Comparison of ENCODE assay signal across 8 mouse cellular contexts in the genomic region with DNA sequence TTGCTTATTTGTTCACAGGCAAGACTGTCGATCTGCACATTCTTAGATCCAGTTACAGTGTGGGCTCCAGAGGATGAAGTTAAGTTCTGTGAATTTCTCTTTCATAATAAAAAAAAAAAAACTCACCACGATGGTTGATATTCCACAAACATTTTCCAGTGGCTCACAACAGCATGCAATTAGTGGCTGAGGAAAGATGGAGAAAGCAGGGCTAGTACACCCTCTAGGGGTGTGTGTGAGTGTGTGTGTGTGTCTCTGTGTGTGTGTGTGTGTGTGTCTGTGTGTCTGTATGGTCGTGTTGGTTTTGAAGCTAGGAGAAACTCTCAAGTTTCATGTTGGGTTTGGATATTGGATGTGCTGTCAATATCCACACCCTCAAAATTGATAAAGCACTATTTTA. TPM values are rescaled to one million over a fixed set of nuclear protein-coding genes. Genes with fewer than 3 reads are reported as not detected.
A peak's percentile ranks its signal among the peaks of the same experiment; 100 is the strongest.
DNase-seq lines count a peak whose midpoint lies in the region; ATAC-seq and TF ChIP-seq lines count a peak whose summit lies in the region.
"Had no signal": no experiment of that assay in that cellular context is flagged by ENCODE, and none has a peak within 500 bp of the region (broad histone marks: within the 10 kb centered on the region; RNA-seq: fewer than 3 reads in every experiment).

No protein-coding gene starts in this region.

- H3K9ac ChIP-seq in lung, embryonic 15.5 days = no peak overlapping the region
- no peak overlapping the region for H3K9ac ChIP-seq in forebrain, embryonic 11.5 days (ENCODE audit: low read length)
- no peak overlapping the region for H3K9ac ChIP-seq in stomach, embryonic 14.5 days (replicated peaks; ENCODE audit: low read depth, low read length)

- no peak for DNase-seq in lung, adult 2 months
- no peak for DNase-seq in forebrain, embryonic 11.5 days (ENCODE audit: low spot score)
- no peak for DNase-seq in limb, embryonic 10.5 days (ENCODE audit: low spot score)
- no peak for DNase-seq in thymus, adult 2 months
- DNase-seq in layer of hippocampus, postnatal 14 days (ENCODE audit: low spot score in 2 of 2) = no peak

- ATAC-seq in lung, embryonic 15.5 days (ENCODE audit: borderline replicate concordance, extremely low read depth, low FRiP score, low TSS enrichment) = no peak
- ATAC-seq in forebrain, embryonic 11.5 days (replicated peaks; ENCODE audit: low FRiP score) = peak; percentile 58
- no peak for ATAC-seq in stomach, embryonic 14.5 days (ENCODE audit: insufficient number of reproducible peaks, insufficient read depth, low FRiP score, low read depth)

- WGBS in lung, embryonic 15.5 days = 41% methylated on average over 3 of the region's 3 CpGs
- 35% methylated on average over 3 of the region's 3 CpGs for WGBS in lung, adult 2 months
- 46% methylated on average over 3 of the region's 3 CpGs for WGBS in forebrain, embryonic 11.5 days
- 65% methylated on average over 3 of the region's 3 CpGs for WGBS in limb, embryonic 10.5 days
- WGBS in stomach, embryonic 14.5 days = 40% methylated on average over 3 of the region's 3 CpGs
- WGBS in thymus, adult 2 months = 14% methylated on average over 3 of the region's 3 CpGs

- 0 out of 2 replicates have a peak, but pooled peaks cover 5% of the 10 kb centered on the region for H3K4me1 ChIP-seq in lung, embryonic 15.5 days
- no peaks in the 10 kb centered on the region for H3K4me1 ChIP-seq in lung, adult 2 months (ENCODE audit: control insufficient read depth, insufficient read depth, low read length)
- no peaks in the 10 kb centered on the region for H3K4me1 ChIP-seq in forebrain, embryonic 11.5 days (replicated peaks; ENCODE audit: control insufficient read depth, insufficient read depth, low read length)
- peaks cover 10% of the 10 kb centered on the region for H3K4me1 ChIP-seq in limb, embryonic 10.5 days
- H3K4me1 ChIP-seq in stomach, embryonic 14.5 days (ENCODE audit: control insufficient read depth, insufficient read depth, low read length) = no peaks in the 10 kb centered on the region
- 0 out of 2 replicates have a peak, but pooled peaks cover 3% of the 10 kb centered on the region for H3K4me1 ChIP-seq in thymus, adult 2 months (replicated peaks; ENCODE audit: control insufficient read depth, insufficient read depth, low read length)

- no peaks in the 10 kb centered on the region for H3K27me3 ChIP-seq in lung, embryonic 15.5 days
- no peaks in the 10 kb centered on the region for H3K27me3 ChIP-seq in forebrain, embryonic 11.5 days (ENCODE audit: control insufficient read depth, insufficient read depth, low read length)
- H3K27me3 ChIP-seq in limb, embryonic 10.5 days (ENCODE audit: low read depth, poor library complexity, severe bottlenecking) = no peaks in the 10 kb centered on the region
- no peaks in the 10 kb centered on the region for H3K27me3 ChIP-seq in stomach, embryonic 14.5 days (ENCODE audit: control insufficient read depth, insufficient read depth, low read length)
- no peaks in the 10 kb centered on the region for H3K27me3 ChIP-seq in thymus, adult 2 months (ENCODE audit: control insufficient read depth, insufficient read depth, low read length)

- TF ChIP-seq POLR2A in lung, adult 2 months (IDR thresholded peaks at IDR 0.05; ENCODE audit: borderline replicate concordance, extremely low read depth, low read depth, low read length) = no peak
- TF ChIP-seq POLR2A in thymus, adult 2 months (IDR thresholded peaks at IDR 0.05; ENCODE audit: control insufficient read depth, extremely low read depth, insufficient read depth, low read length, poor library complexity) = no peak

- H3K4me3 ChIP-seq in lung, embryonic 15.5 days = no peak overlapping the region
- H3K4me3 ChIP-seq in lung, adult 2 months (replicated peaks; ENCODE audit: extremely low read depth, low read depth, low read length) = no peak overlapping the region
- H3K4me3 ChIP-seq in forebrain, embryonic 11.5 days (ENCODE audit: low read depth, low read length) = no peak overlapping the region; the same call in 1 of the 2 replicates
- H3K4me3 ChIP-seq in limb, embryonic 10.5 days = peak overlapping the region; percentile 51; the same call in 1 of the 2 replicates
- H3K4me3 ChIP-seq in stomach, embryonic 14.5 days (ENCODE audit: low read depth, low read length) = no peak overlapping the region
- H3K4me3 ChIP-seq in thymus, adult 2 months (ENCODE audit: control insufficient read depth, insufficient read depth, low read length) = no peak overlapping the region

- TF ChIP-seq CTCF in lung, adult 2 months (IDR thresholded peaks at IDR 0.05; ENCODE audit: insufficient read depth, low read length) = no peak
- no peak for TF ChIP-seq CTCF in thymus, adult 2 months (IDR thresholded peaks at IDR 0.05; ENCODE audit: borderline replicate concordance, control insufficient read depth, extremely low read depth, insufficient read depth, low read length, poor library complexity)

- H3K9me3 ChIP-seq in lung, embryonic 15.5 days = no peaks in the 10 kb centered on the region
- H3K9me3 ChIP-seq in forebrain, embryonic 11.5 days (ENCODE audit: control insufficient read depth, low read length) = no peaks in the 10 kb centered on the region
- no peaks in the 10 kb centered on the region for H3K9me3 ChIP-seq in limb, embryonic 10.5 days (replicated peaks)
- H3K9me3 ChIP-seq in stomach, embryonic 14.5 days (ENCODE audit: control insufficient read depth, low read depth, low read length) = no peaks in the 10 kb centered on the region

- peak overlapping the region; percentile 44 for H3K4me2 ChIP-seq in lung, embryonic 15.5 days
- peak overlapping the region; percentile 67; the same call in 1 of the 2 replicates for H3K4me2 ChIP-seq in forebrain, embryonic 11.5 days (ENCODE audit: low read depth, low read length, severe bottlenecking)
- peak overlapping the region; percentile 34 for H3K4me2 ChIP-seq in stomach, embryonic 14.5 days (replicated peaks; ENCODE audit: low read depth, low read length)

- H3K27ac ChIP-seq in lung, embryonic 15.5 days = no peak overlapping the region
- H3K27ac ChIP-seq in forebrain, embryonic 11.5 days (ENCODE audit: low read depth, low read length) = no peak overlapping the region
- no peak overlapping the region for H3K27ac ChIP-seq in limb, embryonic 10.5 days
- no peak overlapping the region for H3K27ac ChIP-seq in stomach, embryonic 14.5 days (ENCODE audit: low read length)
- H3K27ac ChIP-seq in thymus, adult 2 months (ENCODE audit: control insufficient read depth, insufficient read depth, low read length) = no peak overlapping the region

- no peaks in the 10 kb centered on the region for H3K36me3 ChIP-seq in lung, embryonic 15.5 days
- H3K36me3 ChIP-seq in forebrain, embryonic 11.5 days (ENCODE audit: control insufficient read depth, insufficient read depth, low read length) = no peaks in the 10 kb centered on the region
- H3K36me3 ChIP-seq in limb, embryonic 10.5 days = no peaks in the 10 kb centered on the region
- no peaks in the 10 kb centered on the region for H3K36me3 ChIP-seq in stomach, embryonic 14.5 days (ENCODE audit: control insufficient read depth, insufficient read depth, low read length)
- no peaks in the 10 kb centered on the region for H3K36me3 ChIP-seq in thymus, adult 2 months (ENCODE audit: control insufficient read depth, insufficient read depth, low read length)

RNA-seq across cellular contexts. Expression of gene Zswim2, which starts 0.3 kb away (rescaled TPM):
- polyA plus RNA-seq in lung, embryonic 15.5 days (2015; fragmentation: Nextera tagmentation; extraction: Ambion mirVana) = 0.11 TPM in 1 of 2 replicates, not detected in the other
- polyA plus RNA-seq in lung, adult 2 months (2012; rRNA removed) = not detected in 2 replicates
- polyA plus RNA-seq in forebrain, embryonic 11.5 days (2014; fragmentation: Nextera tagmentation; extraction: Ambion mirVana) = not detected in 2 replicates
- polyA plus RNA-seq in limb, embryonic 10.5 days (2016; fragmentation: Nextera tagmentation; extraction: Ambion mirVana) = not detected in 2 replicates
- not detected in 2 replicates for polyA plus RNA-seq in stomach, embryonic 14.5 days (2014; fragmentation: Nextera tagmentation; extraction: Ambion mirVana)
- polyA plus RNA-seq in thymus, adult 2 months (2012; rRNA removed) = not detected in 2 replicates
- not detected for total RNA-seq in layer of hippocampus, postnatal 14 days (2021)
- total RNA-seq: common myeloid progenitor, adult 5-6 weeks had no signal

RNA-seq across cellular contexts. Expression of gene Gm13698, which starts 14.1 kb away (rescaled TPM):
- not detected in 2 replicates for polyA plus RNA-seq in lung, embryonic 15.5 days (2015; fragmentation: Nextera tagmentation; extraction: Ambion mirVana)
- not detected in 2 replicates for polyA plus RNA-seq in lung, adult 2 months (2012; rRNA removed)
- polyA plus RNA-seq in forebrain, embryonic 11.5 days (2014; fragmentation: Nextera tagmentation; extraction: Ambion mirVana) = not detected in 2 replicates
- not detected in 2 replicates for polyA plus RNA-seq in limb, embryonic 10.5 days (2016; fragmentation: Nextera tagmentation; extraction: Ambion mirVana)
- not detected in 2 replicates for polyA plus RNA-seq in stomach, embryonic 14.5 days (2014; fragmentation: Nextera tagmentation; extraction: Ambion mirVana)
- not detected in 2 replicates for polyA plus RNA-seq in thymus, adult 2 months (2012; rRNA removed)
- 1 to 10 TPM; 1.2 to 1.6 TPM for total RNA-seq in layer of hippocampus, postnatal 14 days (2021)

RNA-seq across cellular contexts. Expression of gene Gm13693, which starts 19.9 kb away (rescaled TPM):
- not detected in 2 replicates for polyA plus RNA-seq in lung, embryonic 15.5 days (2015; fragmentation: Nextera tagmentation; extraction: Ambion mirVana)
- polyA plus RNA-seq in lung, adult 2 months (2012; rRNA removed) = not detected in 2 replicates
- polyA plus RNA-seq in forebrain, embryonic 11.5 days (2014; fragmentation: Nextera tagmentation; extraction: Ambion mirVana) = not detected in 2 replicates
- polyA plus RNA-seq in limb, embryonic 10.5 days (2016; fragmentation: Nextera tagmentation; extraction: Ambion mirVana) = not detected in 2 replicates
- polyA plus RNA-seq in stomach, embryonic 14.5 days (2014; fragmentation: Nextera tagmentation; extraction: Ambion mirVana) = not detected in 2 replicates
- not detected in 2 replicates for polyA plus RNA-seq in thymus, adult 2 months (2012; rRNA removed)
- 1 to 10 TPM; 1.2 to 1.6 TPM for total RNA-seq in layer of hippocampus, postnatal 14 days (2021)

RNA-seq across cellular contexts. Expression of gene Gm13695, which starts 25.7 kb away (rescaled TPM):
- not detected in 2 replicates for polyA plus RNA-seq in lung, embryonic 15.5 days (2015; fragmentation: Nextera tagmentation; extraction: Ambion mirVana)
- polyA plus RNA-seq in lung, adult 2 months (2012; rRNA removed) = not detected in 2 replicates
- polyA plus RNA-seq in forebrain, embryonic 11.5 days (2014; fragmentation: Nextera tagmentation; extraction: Ambion mirVana) = not detected in 2 replicates
- polyA plus RNA-seq in limb, embryonic 10.5 days (2016; fragmentation: Nextera tagmentation; extraction: Ambion mirVana) = not detected in 2 replicates
- polyA plus RNA-seq in stomach, embryonic 14.5 days (2014; fragmentation: Nextera tagmentation; extraction: Ambion mirVana) = not detected in 2 replicates
- not detected in 2 replicates for polyA plus RNA-seq in thymus, adult 2 months (2012; rRNA removed)
- 1 to 10 TPM in 1 of 2 experiments, not detected in 1; 1.2 TPM for total RNA-seq in layer of hippocampus, postnatal 14 days (2021)
- total RNA-seq: common myeloid progenitor, adult 5-6 weeks had no signal

RNA-seq across cellular contexts. Expression of gene Gm13696, which starts 31.5 kb away (rescaled TPM):
- polyA plus RNA-seq in lung, embryonic 15.5 days (2015; fragmentation: Nextera tagmentation; extraction: Ambion mirVana) = not detected in 2 replicates
- polyA plus RNA-seq in lung, adult 2 months (2012; rRNA removed) = not detected in 2 replicates
- not detected in 2 replicates for polyA plus RNA-seq in forebrain, embryonic 11.5 days (2014; fragmentation: Nextera tagmentation; extraction: Ambion mirVana)
- not detected in 2 replicates for polyA plus RNA-seq in limb, embryonic 10.5 days (2016; fragmentation: Nextera tagmentation; extraction: Ambion mirVana)
- polyA plus RNA-seq in stomach, embryonic 14.5 days (2014; fragmentation: Nextera tagmentation; extraction: Ambion mirVana) = not detected in 2 replicates
- not detected in 2 replicates for polyA plus RNA-seq in thymus, adult 2 months (2012; rRNA removed)
- 1 to 10 TPM; 1.2 to 1.6 TPM for total RNA-seq in layer of hippocampus, postnatal 14 days (2021)
